32 mouse cellular contexts compared by ENCODE assay signal in the genomic region with DNA sequence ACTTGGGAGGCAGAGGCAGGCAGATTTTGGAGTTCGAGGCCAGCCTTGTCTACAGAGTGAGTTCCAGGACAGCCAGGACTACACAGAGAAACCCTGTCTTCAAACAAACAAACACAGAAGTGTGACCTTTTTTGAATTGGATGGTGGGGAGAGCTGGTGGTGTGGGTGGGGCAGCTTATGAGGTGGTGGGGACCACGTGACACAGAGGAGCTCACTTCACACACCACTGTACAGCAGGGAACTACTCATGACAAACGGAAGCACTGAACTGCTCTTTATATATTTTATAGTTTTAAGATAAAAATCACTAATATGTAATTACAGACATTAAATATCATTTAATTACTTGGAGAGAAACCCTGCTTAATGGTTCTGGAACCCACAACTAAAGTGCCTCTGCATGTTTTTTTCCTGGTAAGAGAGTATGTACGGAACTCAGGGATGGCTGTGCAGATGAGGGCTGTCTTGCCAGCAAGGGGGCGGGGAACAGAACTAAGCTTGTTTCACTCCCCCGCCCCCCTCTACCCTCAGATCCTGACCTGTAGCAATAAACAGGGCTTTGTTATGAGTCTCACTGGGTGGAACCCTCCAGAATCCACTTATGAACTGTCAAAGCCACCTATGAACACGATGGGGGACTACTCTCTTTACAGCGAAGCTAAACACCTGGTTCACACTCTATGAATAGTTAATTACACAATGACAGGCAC. TPM values are rescaled to one million over a fixed set of nuclear protein-coding genes. Genes with fewer than 3 reads are reported as not detected.
DNase-seq lines count a peak whose midpoint lies in the region; ATAC-seq and TF ChIP-seq lines count a peak whose summit lies in the region.
"Had no signal": no experiment of that assay in that cellular context is flagged by ENCODE, and none has a peak within 500 bp of the region (broad histone marks: within the 10 kb centered on the region; RNA-seq: fewer than 3 reads in every experiment).

No protein-coding gene starts in this region.

- DNase-seq in layer of hippocampus, adult 9-11 months = peak; percentile 61
- DNase-seq in layer of hippocampus, postnatal 14 days (ENCODE audit: low spot score in 2 of 2) = no peak
- peak; percentile 54 for DNase-seq in testis, postnatal 10 days (ENCODE audit: low spot score)
- DNase-seq in testis, postnatal 14 days (ENCODE audit: low spot score) = no peak
- peak; percentile 18 for DNase-seq in telencephalon, adult 2 months (ENCODE audit: low read depth, low spot score)
- DNase-seq in adrenal gland, postnatal 4 days (ENCODE audit: low spot score in 2 of 2) = no peak
- DNase-seq: adrenal gland, postnatal 10 days; cerebellum, adult 2 months; cerebellum, postnatal 14 days; gastrocnemius, postnatal 14 days; heart, postnatal 36 days; kidney, adult 11 months; liver, embryonic 13.5 days; lung, embryonic 14.5 days; lung, postnatal 36 days; thymus, adult 2 months; thymus, postnatal 36 days had no signal

- no peak overlapping the region for H3K4me3 ChIP-seq in intestine, embryonic 15.5 days (replicated peaks)
- H3K4me3 ChIP-seq in intestine, postnatal 0 days (ENCODE audit: low read depth, low read length) = no peak overlapping the region
- H3K4me3 ChIP-seq: forebrain, embryonic 13.5 days; hindbrain, embryonic 12.5 days; limb, embryonic 10.5 days; limb, embryonic 15.5 days; liver, embryonic 13.5 days had no signal

- 0 out of 2 replicates have a peak, but pooled peaks cover 2% of the 10 kb centered on the region for H3K4me1 ChIP-seq in intestine, embryonic 15.5 days (replicated peaks)
- no peaks in the 10 kb centered on the region for H3K4me1 ChIP-seq in intestine, postnatal 0 days (replicated peaks; ENCODE audit: control insufficient read depth, insufficient read depth, low read length)
- H3K4me1 ChIP-seq: forebrain, embryonic 13.5 days; liver, embryonic 13.5 days had no signal

- H3K36me3 ChIP-seq in intestine, embryonic 15.5 days = peaks cover 8% of the 10 kb centered on the region; the same call in 1 of the 2 replicates
- peaks cover 25% of the 10 kb centered on the region for H3K36me3 ChIP-seq in intestine, postnatal 0 days (ENCODE audit: control insufficient read depth, insufficient read depth)

- H3K27ac ChIP-seq in intestine, embryonic 15.5 days = no peak overlapping the region
- no peak overlapping the region for H3K27ac ChIP-seq in intestine, postnatal 0 days (ENCODE audit: low read depth, low read length)
- H3K27ac ChIP-seq: forebrain, embryonic 13.5 days; hindbrain, embryonic 12.5 days; hindbrain, postnatal 0 days; kidney, postnatal 0 days; limb, embryonic 10.5 days; limb, embryonic 15.5 days; liver, embryonic 13.5 days had no signal

- peak; percentile 48 for ATAC-seq in intestine, embryonic 15.5 days
- ATAC-seq in intestine, postnatal 0 days = no peak
- ATAC-seq: forebrain, embryonic 13.5 days; hindbrain, postnatal 0 days; midbrain, embryonic 16.5 days had no signal

- no peaks in the 10 kb centered on the region for H3K27me3 ChIP-seq in intestine, embryonic 15.5 days (replicated peaks)
- H3K27me3 ChIP-seq in intestine, postnatal 0 days (replicated peaks; ENCODE audit: control insufficient read depth, insufficient read depth, low read length) = no peaks in the 10 kb centered on the region
- H3K27me3 ChIP-seq: forebrain, embryonic 13.5 days; hindbrain, embryonic 12.5 days; limb, embryonic 15.5 days; liver, embryonic 13.5 days had no signal

- H3K9ac ChIP-seq in intestine, embryonic 15.5 days = no peak overlapping the region
- no peak overlapping the region for H3K9ac ChIP-seq in intestine, postnatal 0 days (ENCODE audit: low read depth, low read length)
- H3K9ac ChIP-seq: forebrain, embryonic 13.5 days; hindbrain, embryonic 12.5 days; limb, embryonic 15.5 days; liver, embryonic 13.5 days; lung, embryonic 14.5 days had no signal

- H3K9me3 ChIP-seq in intestine, embryonic 15.5 days = no peaks in the 10 kb centered on the region
- no peaks in the 10 kb centered on the region for H3K9me3 ChIP-seq in intestine, postnatal 0 days (ENCODE audit: control insufficient read depth)
- H3K9me3 ChIP-seq: forebrain, embryonic 13.5 days; hindbrain, embryonic 12.5 days; limb, embryonic 10.5 days; limb, embryonic 15.5 days; liver, embryonic 13.5 days had no signal

- TF ChIP-seq CTCF in intestine, postnatal 0 days (IDR thresholded peaks at IDR 0.05; ENCODE audit: low read depth) = no peak

- WGBS in intestine, embryonic 15.5 days = 60% methylated on average over 8 of the region's 8 CpGs
- 64% methylated on average over 8 of the region's 8 CpGs for WGBS in intestine, postnatal 0 days

- no peak overlapping the region for H3K4me2 ChIP-seq in intestine, embryonic 15.5 days (replicated peaks)
- H3K4me2 ChIP-seq in intestine, postnatal 0 days (replicated peaks; ENCODE audit: low read depth) = no peak overlapping the region
- H3K4me2 ChIP-seq: forebrain, embryonic 13.5 days; heart, embryonic 11.5 days; hindbrain, embryonic 12.5 days; limb, embryonic 15.5 days; liver, embryonic 13.5 days; lung, embryonic 14.5 days; midbrain, embryonic 11.5 days had no signal

RNA-seq across cellular contexts. Expression of gene Rnf7, which starts 8.8 kb away (rescaled TPM):
- 169 and 183 TPM in 2 replicates for polyA plus RNA-seq in intestine, embryonic 15.5 days (2015; fragmentation: Nextera tagmentation; extraction: Ambion mirVana)
- 141 and 143 TPM in 2 replicates for polyA plus RNA-seq in intestine, postnatal 0 days (2015; fragmentation: Nextera tagmentation; extraction: Ambion mirVana)
- 10 to 100 TPM; 46.2 to 54.1 TPM for total RNA-seq in layer of hippocampus, postnatal 14 days (2021)
- total RNA-seq in adrenal gland, postnatal 4 days (2021) = 10 to 100 TPM; 84.7 to 89.5 TPM

RNA-seq across cellular contexts. Expression of gene Gm28729, which starts 55.4 kb away (rescaled TPM):
- polyA plus RNA-seq in intestine, embryonic 15.5 days (2015; fragmentation: Nextera tagmentation; extraction: Ambion mirVana) = not detected in 2 replicates
- not detected in 2 replicates for polyA plus RNA-seq in intestine, postnatal 0 days (2015; fragmentation: Nextera tagmentation; extraction: Ambion mirVana)
- total RNA-seq in layer of hippocampus, postnatal 14 days (2021) = under 1 TPM; 0.38 to 0.81 TPM
- total RNA-seq in adrenal gland, postnatal 4 days (2021) = not detected
- total RNA-seq: granulocyte monocyte progenitor cell, adult 5-6 weeks; heart, postnatal 36 days; left cerebral cortex, postnatal 10 days had no signal
- polyA plus RNA-seq: heart, embryonic 11.5 days; heart, embryonic 16.5 days; limb, embryonic 10.5 days; liver, embryonic 13.5 days; lung, embryonic 14.5 days; midbrain, embryonic 11.5 days; neural tube, embryonic 11.5 days had no signal

Comparison
In these comparisons a context has a peak if more than half of its experiments do, and no peak if none do; other contexts are left out.
1. DNase-seq: peak in layer of hippocampus, adult 9-11 months (single experiment), testis, postnatal 10 days (single experiment) and telencephalon, adult 2 months (single experiment); none in layer of hippocampus, postnatal 14 days (0 of 2), testis, postnatal 14 days (single experiment) and adrenal gland, postnatal 4 days (0 of 2).